Mouse (Mus musculus): Measurements from ENCODE around the gene Crat. TPM values are rescaled to one million over a fixed set of nuclear protein-coding genes. Genes with fewer than 3 reads are reported as not detected.

Crat gene
- polyA plus RNA-seq, 1 experiment from 2014 or later, result 22.0 TPM

- Histone ChIP-seq H3K27me3 (ENCODE audit: control insufficient read depth, insufficient read depth, low read length) (no peaks in the 10 kb centered on the region), H3K27ac (replicated peaks) (no peak overlapping the region), H3K36me3 (ENCODE audit: control insufficient read depth, insufficient read depth, low read length) (peaks cover 31% of the 10 kb centered on the region), H3K4me2 (replicated peaks; ENCODE audit: low read depth) (no peak overlapping the region), H3K4me3 (ENCODE audit: low read depth, low read length) (no peak overlapping the region), H3K9me3 (ENCODE audit: control insufficient read depth, low read length) (no peaks in the 10 kb centered on the region), H3K4me1 (replicated peaks; ENCODE audit: control insufficient read depth, insufficient read depth) (no peaks in the 10 kb centered on the region), H3K9ac (ENCODE audit: low read length) (no peak overlapping the region)
- 94% methylated on average over 8 of the region's 8 CpGs for WGBS
- TF ChIP-seq EP300 (optimal IDR thresholded peaks at IDR 0.05) (no peak), CTCF (IDR thresholded peaks at IDR 0.05; ENCODE audit: low read depth) (no peak)
- DNase-seq (ENCODE audit: low spot score) (no peak), ATAC-seq (ENCODE audit: low FRiP score, low TSS enrichment) (no peak)
Observed at GRCm38 (mm10) chr2:30371544-30371943, 44.1 kb downstream of the Crat start.

- Histone ChIP-seq H3K9ac (ENCODE audit: low read length) (no peak overlapping the region), H3K27ac (replicated peaks) (no peak overlapping the region; the same call in 1 of the 2 replicates), H3K4me1 (replicated peaks; ENCODE audit: control insufficient read depth, insufficient read depth) (0 out of 2 replicates have a peak, but pooled peaks cover 5% of the 10 kb centered on the region), H3K4me3 (ENCODE audit: low read depth, low read length) (no peak overlapping the region), H3K27me3 (ENCODE audit: control insufficient read depth, insufficient read depth, low read length) (no peaks in the 10 kb centered on the region), H3K36me3 (ENCODE audit: control insufficient read depth, insufficient read depth, low read length) (peaks cover 12% of the 10 kb centered on the region), H3K4me2 (replicated peaks; ENCODE audit: low read depth) (no peak overlapping the region), H3K9me3 (ENCODE audit: control insufficient read depth, low read length) (no peaks in the 10 kb centered on the region)
- TF ChIP-seq CTCF (IDR thresholded peaks at IDR 0.05; ENCODE audit: low read depth) (no peak), EP300 (optimal IDR thresholded peaks at IDR 0.05) (no peak)
- ATAC-seq (ENCODE audit: low FRiP score, low TSS enrichment) (no peak), DNase-seq (ENCODE audit: low spot score) (no peak)
- 61% methylated on average over 5 of the region's 5 CpGs for WGBS
Observed at GRCm38 (mm10) chr2:30366203-30366602, 49.4 kb downstream of the Crat start.

GRCm38 (mm10) chr2:30365281-30366069 lies 50.1 kb downstream of the Crat start:
- H3K4me2 ChIP-seq (replicated peaks; ENCODE audit: low read depth), result peak overlapping the region; percentile 92
- H3K9ac ChIP-seq (ENCODE audit: low read length), result peak overlapping the region; percentile 79; the same call in 1 of the 2 replicates
- ATAC-seq (ENCODE audit: low FRiP score, low TSS enrichment) (no peak), DNase-seq (ENCODE audit: low spot score) (no peak)
- peaks cover 7% of the 10 kb centered on the region for H3K36me3 ChIP-seq (ENCODE audit: control insufficient read depth, insufficient read depth, low read length)
- no peaks in the 10 kb centered on the region for H3K9me3 ChIP-seq (ENCODE audit: control insufficient read depth, low read length)
- 0 out of 2 replicates have a peak, but pooled peaks cover 5% of the 10 kb centered on the region for H3K4me1 ChIP-seq (replicated peaks; ENCODE audit: control insufficient read depth, insufficient read depth)
- H3K27ac ChIP-seq (replicated peaks), result peak overlapping the region; percentile 35; the same call in 1 of the 2 replicates
- TF ChIP-seq CTCF (IDR thresholded peaks at IDR 0.05; ENCODE audit: low read depth), result no peak
- TF ChIP-seq EP300 (optimal IDR thresholded peaks at IDR 0.05), result no peak
- no peaks in the 10 kb centered on the region for H3K27me3 ChIP-seq (ENCODE audit: control insufficient read depth, insufficient read depth, low read length)
- 70% methylated on average over 2 of the region's 2 CpGs for WGBS
- peak overlapping the region; percentile 87 for H3K4me3 ChIP-seq (ENCODE audit: low read depth, low read length)

GRCm38 (mm10) chr2:30363773-30364650 lies 51.6 kb downstream of the Crat start, which contains the start of gene Miga2:
Gene Miga2, plus strand, starts transcription at chr2:30364233.
- Histone ChIP-seq H3K9ac (ENCODE audit: low read length) (peak within 1 kb of the TSS; percentile 79), H3K4me2 (replicated peaks; ENCODE audit: low read depth) (peak within 1 kb of the TSS; percentile 92), H3K27ac (replicated peaks) (peak within 1 kb of the TSS; percentile 63; the same call in 1 of the 2 replicates), H3K4me3 (ENCODE audit: low read depth, low read length) (peak within 1 kb of the TSS; percentile 87), H3K4me1 (replicated peaks; ENCODE audit: control insufficient read depth, insufficient read depth) (0 out of 2 replicates have a peak, but pooled peaks cover 5% of the 10 kb centered on the region), H3K9me3 (ENCODE audit: control insufficient read depth, low read length) (no peaks in the 10 kb centered on the region), H3K36me3 (ENCODE audit: control insufficient read depth, insufficient read depth, low read length) (peaks cover 4% of the 10 kb centered on the region; the same call in 1 of the 2 replicates), H3K27me3 (ENCODE audit: control insufficient read depth, insufficient read depth, low read length) (no peaks in the 10 kb centered on the region)
- under 1% methylated on average over 53 of the region's 54 CpGs for whole genome bisulfite sequencing
- DNase-seq (ENCODE audit: low spot score), result peak; percentile 99
- TF ChIP-seq CTCF (IDR thresholded peaks at IDR 0.05; ENCODE audit: low read depth), result 0 out of 2 replicates have a peak, but pooled peaks have one; percentile 35
- TF ChIP-seq EP300 (optimal IDR thresholded peaks at IDR 0.05), result no peak
- ATAC-seq (ENCODE audit: low FRiP score, low TSS enrichment), result peak; percentile 98

GRCm38 (mm10) chr2:30362865-30363264 lies 52.7 kb downstream of the Crat start:
- no peak overlapping the region for H3K4me3 ChIP-seq (ENCODE audit: low read depth, low read length)
- no peaks in the 10 kb centered on the region for H3K27me3 ChIP-seq (ENCODE audit: control insufficient read depth, insufficient read depth, low read length)
- H3K4me1 ChIP-seq (replicated peaks; ENCODE audit: control insufficient read depth, insufficient read depth), result peaks cover 8% of the 10 kb centered on the region
- 75% methylated on average over 5 of the region's 5 CpGs for WGBS
- H3K4me2 ChIP-seq (replicated peaks; ENCODE audit: low read depth), result no peak overlapping the region
- H3K9me3 ChIP-seq (ENCODE audit: control insufficient read depth, low read length), result no peaks in the 10 kb centered on the region
- DNase-seq (ENCODE audit: low spot score) (no peak), ATAC-seq (ENCODE audit: low FRiP score, low TSS enrichment) (no peak)
- peak; percentile 50 for TF ChIP-seq CTCF (IDR thresholded peaks at IDR 0.05; ENCODE audit: low read depth)
- no peak for TF ChIP-seq EP300 (optimal IDR thresholded peaks at IDR 0.05)
- H3K9ac ChIP-seq (ENCODE audit: low read length), result no peak overlapping the region
- no peaks in the 10 kb centered on the region; the same call in 1 of the 2 replicates for H3K36me3 ChIP-seq (ENCODE audit: control insufficient read depth, insufficient read depth, low read length)
- no peak overlapping the region for H3K27ac ChIP-seq (replicated peaks)
